Mouse (Mus musculus): ENCODE results near the gene Npr1. TPM values are rescaled to one million over a fixed set of nuclear protein-coding genes. Genes with fewer than 3 reads are reported as not detected.

Npr1 gene
- not detected for polyA plus RNA-seq (2017; shearing (Covaris generic))

DNA sequence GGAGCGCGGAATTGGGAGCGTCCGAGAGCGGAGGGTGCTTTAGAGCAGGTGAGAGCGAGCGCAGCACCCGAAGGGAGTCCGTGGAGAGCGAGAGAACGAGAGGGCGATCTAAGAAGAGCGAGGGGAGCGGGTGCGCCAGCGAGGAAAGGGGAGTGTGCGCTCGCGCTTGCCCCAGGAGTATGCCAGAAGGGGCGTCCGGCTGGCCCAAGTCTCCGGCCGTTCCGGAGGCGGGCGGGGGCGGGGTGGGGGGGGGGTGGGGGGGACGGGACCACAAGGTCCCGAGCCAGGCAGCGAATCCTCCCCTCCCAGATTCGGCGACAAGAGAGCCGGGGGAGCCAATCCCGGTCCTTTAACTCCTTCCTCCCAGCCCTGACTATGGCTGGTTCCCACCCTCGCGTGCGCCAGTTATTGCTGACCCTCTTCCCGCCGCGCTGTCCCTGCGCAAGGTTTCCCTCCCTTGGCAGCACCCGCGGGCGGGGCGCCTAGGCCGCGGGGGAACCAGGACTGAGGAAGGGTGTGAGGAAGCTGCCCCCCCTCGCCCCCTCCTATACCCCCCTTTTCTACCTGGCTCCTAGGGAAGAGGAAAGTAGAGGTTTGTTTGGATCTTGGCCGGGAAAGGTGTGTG is at the start of gene Npr1:
Npr1 (minus strand) TSS at position 181 of the 625 bp plus-strand sequence.

DNA sequence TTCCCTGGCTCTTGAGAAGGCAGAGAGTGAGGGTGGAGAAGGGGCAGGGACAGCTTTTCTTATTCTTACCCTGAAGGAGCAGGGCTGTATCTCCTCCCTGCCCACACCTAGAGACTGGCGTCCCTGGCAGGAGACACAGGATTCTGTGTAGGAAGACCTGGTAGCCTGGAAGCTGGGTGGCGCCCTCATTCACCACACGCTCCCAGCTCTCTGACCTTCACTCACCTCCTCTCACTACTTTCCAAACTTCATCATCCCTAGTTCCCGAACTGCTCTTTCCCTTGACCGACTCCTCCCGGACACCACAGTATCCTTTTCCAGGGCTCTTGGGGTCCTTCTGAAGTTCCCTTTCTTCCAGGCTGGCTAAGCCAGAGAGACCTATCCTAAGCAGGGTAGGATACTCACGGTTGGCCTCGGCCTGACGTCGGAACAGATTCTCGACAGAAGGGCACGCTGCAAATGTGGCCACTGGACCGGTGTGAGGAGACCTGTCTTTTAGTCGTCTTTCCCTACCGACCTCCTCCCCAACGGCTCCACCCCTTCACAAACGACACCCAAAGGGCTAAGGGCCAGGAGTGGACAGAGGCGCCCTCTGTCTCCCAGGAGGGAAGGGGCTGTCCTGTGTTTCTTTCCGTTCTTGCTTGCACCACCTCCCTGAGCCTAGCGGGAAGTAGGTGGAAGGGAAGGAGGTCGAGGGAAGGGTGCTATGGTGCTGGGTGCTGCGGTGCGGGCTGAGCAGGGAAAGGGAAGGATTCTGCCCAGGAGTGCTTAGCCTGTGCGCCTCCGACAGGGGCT is 48.3 kb upstream of the Npr1 start, which contains the start of the genes S100a1 and S100a13:
S100a1 (minus strand) TSS at position 597 of the 795 bp plus-strand sequence.
S100a13 (plus strand) TSS at position 640 of the 795 bp plus-strand sequence.

DNA sequence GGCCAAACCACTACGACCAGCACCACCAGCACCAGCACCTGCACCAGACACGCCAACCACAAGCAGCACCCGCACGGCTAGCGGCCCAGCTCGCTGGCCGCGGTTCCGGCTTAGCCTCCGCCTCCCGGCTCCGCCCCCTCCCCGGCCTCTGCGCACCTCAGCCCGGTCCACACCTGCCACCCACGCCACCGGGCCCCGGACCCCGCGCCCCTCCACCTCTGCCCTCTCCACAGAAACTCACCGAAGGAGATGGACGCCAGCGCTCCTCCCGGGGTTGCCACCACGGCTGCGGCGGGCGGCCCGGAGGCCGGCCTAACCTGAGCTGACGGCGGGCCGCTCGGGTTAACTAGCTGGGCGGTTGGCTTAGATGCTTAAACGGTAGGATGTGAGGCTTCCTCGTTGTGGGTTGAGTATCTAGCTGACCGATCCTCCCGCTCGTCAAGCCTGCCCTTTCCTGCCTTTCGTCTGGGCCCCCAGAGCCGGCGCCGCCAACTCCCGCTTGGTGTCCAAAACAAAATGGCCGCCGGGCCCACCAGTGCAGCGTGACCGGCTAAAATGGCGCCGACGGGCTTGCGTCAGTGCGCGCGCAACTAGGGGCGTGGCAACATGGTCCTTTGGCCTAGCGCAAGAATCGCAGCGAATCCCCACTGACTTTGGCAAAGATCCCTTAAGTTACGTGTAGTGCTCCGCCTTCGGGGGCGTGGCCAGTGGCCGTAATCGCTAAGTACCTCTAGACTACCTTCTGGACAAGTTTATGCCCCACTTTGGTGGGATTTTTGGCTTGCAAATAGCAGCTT is 43.5 kb upstream of the Npr1 start, which contains the start of gene Chtop:
Chtop (minus strand) TSS at position 549 of the 797 bp plus-strand sequence.

GRCm38 (mm10) chr3:90490696-90491256 is 25.1 kb upstream of the Npr1 start, which contains the start of gene Snapin:
TSS of gene Snapin (minus strand) at chr3:90491033.

DNA sequence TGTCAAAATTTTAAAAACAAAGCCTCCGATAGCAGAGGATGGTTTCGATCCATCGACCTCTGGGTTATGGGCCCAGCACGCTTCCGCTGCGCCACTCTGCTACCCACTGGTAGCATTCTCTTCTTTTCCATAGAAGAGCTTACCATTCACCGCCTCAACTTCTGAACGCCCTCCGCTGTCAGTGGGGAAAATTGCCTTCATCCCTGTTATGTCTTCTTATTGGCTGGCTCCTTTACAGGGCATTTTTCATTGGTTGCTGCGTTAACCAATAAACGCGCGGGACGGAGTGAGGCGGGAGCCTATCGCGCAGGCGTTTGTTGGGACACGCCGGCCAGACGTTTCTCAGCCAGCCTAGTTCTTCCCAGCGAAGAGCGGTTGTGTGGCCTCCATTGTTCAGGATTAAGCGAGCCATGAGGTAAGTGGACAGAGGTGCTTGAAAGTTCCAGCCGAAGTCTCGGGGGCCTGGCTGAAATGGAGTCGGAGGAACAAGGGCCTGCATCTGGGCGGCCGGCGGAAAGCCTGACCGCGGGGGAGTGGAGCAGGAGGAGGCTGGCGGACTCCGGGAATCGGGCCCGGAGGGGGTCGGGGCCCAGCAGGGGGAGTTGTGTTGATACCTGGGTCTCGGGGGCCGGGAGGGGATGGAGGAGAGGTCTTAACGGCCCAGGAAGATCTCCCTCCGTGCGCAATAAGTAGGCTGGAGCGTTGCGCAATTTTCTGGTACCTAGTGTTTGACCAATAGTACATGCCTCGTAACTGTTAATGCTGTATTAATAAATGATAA is 10.4 kb upstream of the Npr1 start, which contains the start of gene Ilf2:
Ilf2 (plus strand) TSS at position 296 of the 781 bp plus-strand sequence.

DNA sequence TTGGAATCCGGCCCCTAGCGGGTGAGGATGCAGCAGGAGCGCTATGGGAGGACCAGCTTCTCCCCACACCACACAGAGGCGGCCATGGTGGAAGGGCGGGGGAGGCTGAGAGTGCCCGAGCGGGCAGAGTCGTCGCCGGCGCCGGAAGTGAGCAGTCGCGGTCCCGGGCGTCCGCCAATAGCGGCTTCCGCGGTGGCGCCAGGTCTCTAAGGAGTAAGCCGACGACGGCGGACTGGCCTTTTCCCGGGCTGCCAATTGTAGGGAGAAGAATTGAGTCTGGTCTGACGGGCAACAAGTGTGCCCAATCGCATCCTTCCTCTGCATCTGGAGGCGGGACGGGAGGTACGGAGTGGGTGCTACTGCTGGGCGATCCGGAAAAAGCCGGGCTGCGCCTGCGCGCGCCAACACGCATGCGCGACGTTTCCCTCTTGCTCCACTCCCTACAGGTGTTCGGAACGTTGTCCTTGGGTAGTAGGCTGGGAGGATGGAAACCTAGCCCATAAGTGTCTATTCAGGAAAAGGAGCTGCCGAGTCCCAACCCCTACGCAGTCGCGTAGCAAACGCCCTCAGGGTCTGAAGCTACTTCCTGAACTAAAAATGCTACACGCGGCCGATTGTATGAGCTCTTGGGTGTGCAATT is 32.2 kb downstream of the Npr1 start, which contains the start of gene Ints3:
Ints3 (minus strand) TSS at position 242 of the 640 bp plus-strand sequence.

Other genes starting within 250 kb of the Npr1 start
- gene Jtb, start 234.3 kb downstream of the Npr1 start, polyA plus RNA-seq (2017; shearing (Covaris generic)) = 172 TPM
- not detected for gene Creb3l4, start 222.4 kb downstream of the Npr1 start, polyA plus RNA-seq (2017; shearing (Covaris generic))
- 4.2 TPM for gene Slc39a1, start 217.7 kb downstream of the Npr1 start, polyA plus RNA-seq (2017; shearing (Covaris generic))
- 101 TPM for gene Crtc2, start 211.7 kb downstream of the Npr1 start, polyA plus RNA-seq (2017; shearing (Covaris generic))
- gene Dennd4b, start 200.7 kb downstream of the Npr1 start, polyA plus RNA-seq (2017; shearing (Covaris generic)) = 58.5 TPM
- 12.7 TPM for gene Gatad2b, start 172.7 kb downstream of the Npr1 start, polyA plus RNA-seq (2017; shearing (Covaris generic))
- 0.27 TPM for gene Slc27a3, start 75.9 kb downstream of the Npr1 start, polyA plus RNA-seq (2017; shearing (Covaris generic))
- gene Ints3, start 32.2 kb downstream of the Npr1 start, polyA plus RNA-seq (2017; shearing (Covaris generic)) = 47.0 TPM
- 104 TPM for gene Ilf2, start 10.3 kb upstream of the Npr1 start, polyA plus RNA-seq (2017; shearing (Covaris generic))
- gene Snapin, start 25.2 kb upstream of the Npr1 start, polyA plus RNA-seq (2017; shearing (Covaris generic)) = 93.0 TPM
- gene Chtop, start 43.6 kb upstream of the Npr1 start, polyA plus RNA-seq (2017; shearing (Covaris generic)) = 212 TPM
- 4.4 TPM for gene S100a1, start 48.5 kb upstream of the Npr1 start, polyA plus RNA-seq (2017; shearing (Covaris generic))
- gene S100a13, start 48.6 kb upstream of the Npr1 start, polyA plus RNA-seq (2017; shearing (Covaris generic)) = 181 TPM
- 0.40 TPM for gene S100a14, start 61.0 kb upstream of the Npr1 start, polyA plus RNA-seq (2017; shearing (Covaris generic))
- 0.32 TPM for gene S100a16, start 71.4 kb upstream of the Npr1 start, polyA plus RNA-seq (2017; shearing (Covaris generic))
- gene S100a3, start 94.7 kb upstream of the Npr1 start, polyA plus RNA-seq (2017; shearing (Covaris generic)) = 1.6 TPM
- 1.7 TPM for gene S100a2, start 124.4 kb upstream of the Npr1 start, polyA plus RNA-seq (2017; shearing (Covaris generic))
- gene Gm42674, start 136.0 kb upstream of the Npr1 start, polyA plus RNA-seq (2017; shearing (Covaris generic)) = not detected
- 415 TPM for gene S100a4, start 137.9 kb upstream of the Npr1 start, polyA plus RNA-seq (2017; shearing (Covaris generic))
- gene S100a5, start 142.7 kb upstream of the Npr1 start, polyA plus RNA-seq (2017; shearing (Covaris generic)) = not detected
- gene S100a6, start 147.0 kb upstream of the Npr1 start, polyA plus RNA-seq (2017; shearing (Covaris generic)) = 481 TPM
- 0.28 TPM for gene S100a7a, start 188.2 kb upstream of the Npr1 start, polyA plus RNA-seq (2017; shearing (Covaris generic))
- gene S100a8, start 203.1 kb upstream of the Npr1 start, polyA plus RNA-seq (2017; shearing (Covaris generic)) = not detected
- gene S100a9, start 229.9 kb upstream of the Npr1 start, polyA plus RNA-seq (2017; shearing (Covaris generic)) = 0.57 TPM